Mouse (Mus musculus): ENCODE results near the gene Gm20503. TPM values are rescaled to one million over a fixed set of nuclear protein-coding genes. Genes with fewer than 3 reads are reported as not detected.
A peak's percentile ranks its signal among the peaks of the same experiment; 100 is the strongest.

The Gm20503 gene
- polyA plus RNA-seq, 1 experiment from 2014 or later, result 2.2 TPM

DNA sequence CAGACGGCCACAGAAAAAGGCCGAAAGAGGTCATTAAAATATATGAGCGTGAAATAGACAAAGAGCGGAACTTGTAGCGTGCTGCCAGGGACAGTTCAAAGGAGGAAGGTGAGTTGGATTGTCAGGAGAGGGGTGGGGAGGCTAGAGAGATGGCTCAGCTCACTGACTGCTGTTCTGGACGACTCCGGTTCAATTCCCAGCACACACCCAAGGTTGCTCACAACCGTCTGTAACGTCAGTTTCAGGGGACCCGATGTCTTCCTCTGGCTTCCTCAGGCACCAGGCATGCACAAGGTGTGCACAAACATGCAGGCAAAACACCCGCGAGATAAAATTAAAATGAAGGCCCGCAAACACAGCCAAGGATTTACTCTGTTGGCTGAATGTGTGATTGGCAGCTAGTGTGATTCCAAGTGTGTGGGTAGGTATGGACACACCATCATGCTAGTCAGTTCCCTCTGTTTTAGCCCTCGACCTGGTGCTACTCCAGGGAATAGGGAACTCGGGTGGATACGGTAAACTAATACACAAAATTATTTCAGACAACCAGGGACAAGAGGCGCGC, 32.9 kb downstream of the Gm20503 start:
- POLR2A ChIA-PET, result interaction anchor here (0.6 kb wide), 1 partner anchor 49 kb away, joined by 4 read pairs; no protein-coding TSS in a partner anchor
- no peak for DNase-seq (ENCODE audit: low read depth, low spot score)
- CTCF ChIA-PET, result interaction anchor here (0.7 to 2.3 kb wide), 7 partner anchors 12 to 51 kb away, joined by 3 to 13 read pairs (median 5); no protein-coding TSS in a partner anchor

DNA sequence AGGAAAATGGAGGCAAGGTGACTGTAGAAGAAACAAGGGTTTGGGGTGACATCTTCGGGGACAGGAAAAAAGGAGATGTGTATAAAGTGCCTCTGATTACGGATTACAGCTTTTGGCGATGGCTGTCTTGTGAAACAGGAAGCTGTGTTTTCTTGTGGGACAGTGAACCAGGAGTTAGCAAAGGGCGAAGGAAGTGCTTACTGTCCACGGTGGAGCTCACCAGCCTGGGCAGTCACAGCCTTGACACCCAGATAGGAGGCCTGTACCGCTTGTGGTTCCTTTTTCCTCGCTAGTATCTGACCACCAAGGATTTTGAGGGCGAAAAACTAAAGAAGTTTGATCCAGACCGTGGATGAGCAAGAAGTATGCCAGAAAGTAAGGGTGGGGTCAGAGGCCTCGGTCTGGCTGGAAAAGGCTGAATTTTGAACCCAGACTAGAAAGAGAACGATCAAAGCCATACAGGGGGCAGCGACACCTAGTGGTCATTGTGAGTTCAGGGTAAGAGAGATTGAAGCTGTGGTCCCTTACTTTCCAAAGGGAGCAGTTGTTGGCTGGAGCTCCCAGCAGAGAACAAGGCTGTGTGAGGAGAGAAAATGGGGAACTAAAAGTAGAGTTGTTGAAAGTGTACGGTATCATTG, 33.6 kb downstream of the Gm20503 start:
- ATAC-seq (no peak), DNase-seq (ENCODE audit: low read depth, low spot score) (no peak)
- no peaks in the 10 kb centered on the region for H3K27me3 ChIP-seq
- ChIA-PET POLR2A (no interaction called here), CTCF (interaction anchor here (0.7 to 2.3 kb wide), 11 partner anchors 8 to 55 kb away, joined by 3 to 13 read pairs (median 4); no protein-coding TSS in a partner anchor)
- peak; percentile 78 for TF ChIP-seq CTCF (IDR thresholded peaks at IDR 0.05)
- in situ Hi-C loops (cut with MboI; ENCODE audit: low pct_unique_long_range_greater_than_20kb), result no loop called here

More for the DNA sequence above, 32.9 kb downstream of the Gm20503 start:
- ATAC-seq, result no peak
- H3K27me3 ChIP-seq, result no peaks in the 10 kb centered on the region
- in situ Hi-C loops (cut with MboI; ENCODE audit: low pct_unique_long_range_greater_than_20kb), result no loop called here
- TF ChIP-seq CTCF (IDR thresholded peaks at IDR 0.05), result no peak

DNA sequence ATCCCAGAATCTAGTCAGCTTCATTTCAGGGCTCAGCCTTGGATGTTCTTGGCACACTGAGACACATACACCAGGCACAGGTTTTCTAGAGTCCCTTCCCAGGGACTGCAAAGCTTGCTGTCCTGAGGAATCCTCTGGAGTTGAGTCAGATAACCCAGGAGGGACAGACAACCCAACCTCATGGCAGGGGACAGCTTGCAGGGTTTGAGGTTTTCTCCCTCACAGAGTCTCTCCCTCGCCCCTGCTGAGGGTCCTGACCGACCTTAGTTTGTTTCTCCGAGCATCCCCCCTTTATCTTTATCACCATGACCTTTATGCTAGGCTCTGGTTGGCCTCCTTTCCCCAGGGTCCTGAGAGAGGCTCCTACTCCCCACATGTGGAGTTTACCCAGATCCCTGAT, 34.5 kb downstream of the Gm20503 start:
- no peak for ATAC-seq
- CTCF ChIA-PET, result interaction anchor here (0.7 to 2.3 kb wide), 10 partner anchors 9 to 56 kb away, joined by 3 to 13 read pairs (median 4); no protein-coding TSS in a partner anchor
- in situ Hi-C loops (cut with MboI; ENCODE audit: low pct_unique_long_range_greater_than_20kb), result no loop called here
- TF ChIP-seq CTCF (IDR thresholded peaks at IDR 0.05), result no peak
- POLR2A ChIA-PET, result no interaction called here
- DNase-seq (ENCODE audit: low read depth, low spot score), result no peak
- H3K27me3 ChIP-seq, result no peaks in the 10 kb centered on the region

DNA sequence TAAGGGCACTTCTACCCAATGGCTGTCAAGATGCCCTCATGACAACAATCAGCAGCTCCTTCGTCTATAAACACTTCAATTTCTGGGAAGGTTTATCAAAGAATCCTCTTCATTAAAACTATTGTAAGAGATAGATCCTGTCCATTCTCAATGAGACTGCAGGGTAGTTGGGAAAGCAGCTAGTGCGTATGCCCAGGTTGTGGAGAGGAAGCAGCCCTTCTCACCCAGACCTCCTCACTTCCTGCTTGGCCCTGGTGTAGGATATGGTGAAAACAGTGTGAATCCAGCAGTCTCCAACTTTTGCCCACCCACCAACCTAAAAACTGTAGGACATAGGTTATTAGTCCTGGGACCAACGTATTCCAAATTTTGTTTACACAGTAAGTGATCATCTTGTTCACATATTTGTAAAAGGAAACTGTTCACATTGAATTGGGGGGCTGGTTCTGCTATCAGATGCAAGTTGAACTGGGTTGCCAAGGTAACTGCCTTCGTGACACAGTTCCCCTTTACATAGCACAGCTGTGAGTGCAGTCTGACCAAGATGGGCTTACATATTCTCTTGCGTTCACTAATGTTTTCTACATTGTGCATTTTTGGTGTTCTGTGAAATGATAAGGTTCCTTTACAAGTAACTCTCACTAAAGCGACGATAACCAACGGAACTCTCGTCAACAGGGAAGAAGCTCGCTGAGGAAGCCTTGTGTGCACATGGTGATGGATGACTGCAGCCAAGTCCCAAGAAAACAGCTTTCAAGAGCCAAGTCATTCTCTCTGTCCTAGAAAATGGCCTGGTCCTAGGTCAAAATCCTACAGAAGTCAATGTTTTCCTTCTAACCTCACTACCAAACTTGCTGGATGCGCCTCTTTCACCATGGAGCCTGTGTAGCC, 37.6 kb downstream of the Gm20503 start:
- no peak for ATAC-seq
- H3K27me3 ChIP-seq, result no peaks in the 10 kb centered on the region
- TF ChIP-seq CTCF (IDR thresholded peaks at IDR 0.05), result no peak
- ChIA-PET CTCF (interaction anchor here (0.7 to 2.7 kb wide), 2 partner anchors 9 to 14 kb away, joined by 3 to 7 read pairs; no protein-coding TSS in a partner anchor), POLR2A (no interaction called here)
- in situ Hi-C loops (cut with MboI; ENCODE audit: low pct_unique_long_range_greater_than_20kb), result no loop called here
- no peak for DNase-seq (ENCODE audit: low read depth, low spot score)

DNA sequence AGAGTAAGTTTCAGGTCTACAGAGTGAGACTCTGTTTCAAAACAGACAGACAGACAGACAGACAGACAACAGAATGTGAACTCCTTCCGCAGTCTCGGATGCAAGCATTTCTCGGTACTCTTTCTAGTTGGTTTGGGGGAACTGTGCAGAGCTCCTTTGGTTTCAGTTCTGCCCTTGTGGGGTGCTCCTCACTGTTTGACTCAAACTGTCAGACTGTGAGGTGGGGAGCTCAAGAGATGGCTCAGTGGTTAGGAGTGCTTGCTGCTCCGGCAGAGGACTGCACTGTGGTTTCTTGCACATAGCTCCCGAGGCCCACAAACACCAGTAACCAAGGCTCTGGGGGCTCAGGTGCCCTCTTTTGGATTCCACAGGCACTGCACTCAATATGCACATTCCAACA, 40.1 kb downstream of the Gm20503 start:
- TF ChIP-seq CTCF (IDR thresholded peaks at IDR 0.05), result no peak
- in situ Hi-C loops (cut with MboI; ENCODE audit: low pct_unique_long_range_greater_than_20kb), result no loop called here

DNA sequence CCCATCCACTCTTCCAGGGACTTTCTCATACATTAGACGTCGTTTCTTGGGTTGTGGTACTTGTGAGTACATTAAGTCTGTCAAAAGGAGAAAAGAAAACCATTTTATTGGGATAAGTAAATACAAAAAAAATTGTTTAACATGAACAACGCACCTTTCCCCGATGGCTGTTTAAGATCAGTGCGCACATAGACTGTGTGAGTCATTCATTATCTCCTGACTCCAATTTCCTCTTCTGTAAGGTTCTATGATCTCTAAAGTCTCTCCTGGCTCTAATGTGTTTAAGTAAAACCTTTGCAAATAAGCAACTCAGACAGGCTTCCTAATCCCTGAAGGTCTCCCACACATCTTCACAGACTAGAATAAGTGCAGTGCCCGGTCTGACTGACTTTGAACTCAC, 40.9 kb downstream of the Gm20503 start:
- in situ Hi-C loops (cut with MboI; ENCODE audit: low pct_unique_long_range_greater_than_20kb), result no loop called here
- POLR2A ChIA-PET, result no interaction called here
- ATAC-seq (no peak), DNase-seq (ENCODE audit: low read depth, low spot score) (no peak)
- TF ChIP-seq CTCF (IDR thresholded peaks at IDR 0.05), result no peak
- CTCF ChIA-PET, result no interaction called here
- no peaks in the 10 kb centered on the region for H3K27me3 ChIP-seq

More for the DNA sequence above, 40.1 kb downstream of the Gm20503 start:
- no peak for ATAC-seq
- POLR2A ChIA-PET, result no interaction called here
- CTCF ChIA-PET, result no interaction called here
- no peak for DNase-seq (ENCODE audit: low read depth, low spot score)
- no peaks in the 10 kb centered on the region for H3K27me3 ChIP-seq

DNA sequence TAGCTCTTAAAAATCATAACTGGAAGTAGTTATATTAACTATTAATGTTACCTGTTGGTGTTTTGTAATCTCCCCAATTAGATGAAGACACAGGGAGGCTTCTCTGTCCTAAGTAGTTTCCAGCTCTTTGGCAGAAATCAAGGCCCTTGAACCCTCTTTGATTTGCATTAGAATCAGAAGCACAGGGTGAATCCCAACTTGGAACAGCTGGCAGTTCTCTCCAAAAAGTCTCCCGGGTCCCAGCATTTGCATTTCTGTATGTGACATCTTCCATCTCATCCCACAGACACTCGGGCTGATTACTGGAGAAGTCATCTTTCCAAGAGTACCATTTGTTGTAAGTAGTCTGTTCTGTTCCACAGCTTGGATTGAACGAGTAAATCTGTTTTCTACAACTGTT, 44.2 kb downstream of the Gm20503 start:
- no peak for TF ChIP-seq CTCF (IDR thresholded peaks at IDR 0.05)
- in situ Hi-C loops (cut with MboI; ENCODE audit: low pct_unique_long_range_greater_than_20kb), result no loop called here
- ATAC-seq (no peak), DNase-seq (ENCODE audit: low read depth, low spot score) (no peak)
- H3K27me3 ChIP-seq, result no peaks in the 10 kb centered on the region
- CTCF ChIA-PET, result interaction anchor here (1.1 to 2.3 kb wide), 4 partner anchors 10 to 62 kb away, joined by 3 to 12 read pairs (median 3); no protein-coding TSS in a partner anchor
- POLR2A ChIA-PET, result interaction anchor here (0.9 kb wide), 1 partner anchor 8 kb away, joined by 3 read pairs; no protein-coding TSS in a partner anchor

DNA sequence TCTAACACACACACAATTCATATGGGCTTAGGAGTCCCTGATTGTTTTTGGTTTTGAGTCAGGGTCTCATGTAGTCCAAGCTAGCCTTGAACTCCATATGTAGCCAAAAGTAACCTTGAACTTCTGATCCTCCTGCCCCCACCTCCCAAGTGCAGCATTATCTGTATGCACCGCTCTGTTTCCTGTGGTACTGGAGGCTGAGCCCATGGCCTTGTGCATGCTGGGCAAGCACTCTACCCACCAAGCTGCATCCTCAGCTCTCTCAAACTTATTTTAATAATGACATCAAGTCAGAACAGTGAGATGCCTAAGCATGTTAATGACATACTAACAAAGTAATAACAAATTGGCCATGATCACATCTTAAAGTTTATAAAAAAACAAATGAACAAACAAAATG, 48.1 kb downstream of the Gm20503 start:
- no peaks in the 10 kb centered on the region for H3K27me3 ChIP-seq
- DNase-seq (ENCODE audit: low read depth, low spot score) (no peak), ATAC-seq (no peak)
- no peak for TF ChIP-seq CTCF (IDR thresholded peaks at IDR 0.05)
- POLR2A ChIA-PET, result no interaction called here
- in situ Hi-C loops (cut with MboI; ENCODE audit: low pct_unique_long_range_greater_than_20kb), result no loop called here
- CTCF ChIA-PET, result interaction anchor here (2.8 kb wide), 1 partner anchor 14 kb away, joined by 13 read pairs; no protein-coding TSS in a partner anchor

DNA sequence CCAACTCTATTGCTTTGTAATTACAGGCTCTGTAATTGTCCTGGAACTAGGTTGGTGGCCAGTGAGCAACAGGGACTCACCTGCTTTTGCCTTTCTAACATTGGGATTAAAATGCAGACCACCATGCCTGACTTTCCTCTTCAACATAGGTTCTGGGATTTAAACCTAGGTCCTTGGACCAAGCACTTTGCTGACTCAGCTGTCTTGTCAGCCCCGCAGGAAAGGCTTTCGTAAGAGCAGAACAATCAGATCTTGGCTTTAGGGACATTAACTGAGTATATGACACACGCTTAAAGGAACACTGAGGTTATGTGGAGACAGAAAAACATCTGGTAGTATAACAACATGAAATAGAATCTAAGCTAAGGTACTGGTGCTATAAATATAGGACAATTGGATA, 54.9 kb downstream of the Gm20503 start:
- in situ Hi-C loops (cut with MboI; ENCODE audit: low pct_unique_long_range_greater_than_20kb), result no loop called here
- ATAC-seq (no peak), DNase-seq (ENCODE audit: low read depth, low spot score) (no peak)
- ChIA-PET CTCF (no interaction called here), POLR2A (no interaction called here)
- no peaks in the 10 kb centered on the region for H3K27me3 ChIP-seq
- no peak for TF ChIP-seq CTCF (IDR thresholded peaks at IDR 0.05)

DNA sequence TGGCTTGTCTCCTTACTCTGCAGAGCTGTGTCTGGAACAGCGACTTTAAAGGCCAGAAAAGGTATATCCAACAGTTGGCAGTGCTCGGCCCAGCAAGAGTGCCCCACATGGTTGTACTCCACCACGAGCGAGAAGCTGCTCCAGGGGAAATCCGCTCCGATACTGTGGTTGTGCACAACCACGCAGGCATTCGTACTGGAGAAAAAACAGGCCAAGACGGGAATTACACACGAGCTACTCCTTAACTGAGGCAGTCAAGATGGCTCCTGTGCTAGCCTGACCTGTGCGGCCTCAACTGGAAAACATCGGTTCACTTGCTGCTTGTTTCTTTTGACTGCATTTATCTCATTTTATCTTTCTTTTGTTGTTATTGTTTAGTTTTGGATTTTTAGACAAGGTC, 59.5 kb downstream of the Gm20503 start:
- ChIA-PET POLR2A (no interaction called here), CTCF (no interaction called here)
- DNase-seq (ENCODE audit: low read depth, low spot score) (no peak), ATAC-seq (no peak)
- no peak for TF ChIP-seq CTCF (IDR thresholded peaks at IDR 0.05)
- in situ Hi-C loops (cut with MboI; ENCODE audit: low pct_unique_long_range_greater_than_20kb), result no loop called here
- peaks cover 5% of the 10 kb centered on the region for H3K27me3 ChIP-seq

Data from Patski (cell line).